ENCODE assay signal across 12 mouse cellular contexts in genomic region chr14:34599941-34600340, GRCm38 (mm10). TPM values are rescaled to one million over a fixed set of nuclear protein-coding genes. Genes with fewer than 3 reads are reported as not detected.
"Had no signal": no experiment of that assay in that cellular context is flagged by ENCODE, and none has a peak within 500 bp of the region (broad histone marks: within the 10 kb centered on the region; RNA-seq: fewer than 3 reads in every experiment).

Gene Opn4 (minus strand): TSS chr14:34600142.

- DNase-seq: kidney, adult 2 months; left cerebral cortex, postnatal 4 days; liver, postnatal 0 days; lung, embryonic 14.5 days; thymus, adult 2 months; thymus, postnatal 14 days; thymus, postnatal 4 days had no signal

RNA-seq across cellular contexts. Expression of gene Opn4, which starts in this region (rescaled TPM):
- total RNA-seq: layer of hippocampus, adult 18-20 months; layer of hippocampus, postnatal 14 days; left cerebral cortex, adult 8-10 months; left cerebral cortex, postnatal 14 days; left cerebral cortex, postnatal 4 days; megakaryocyte, adult 5-6 weeks had no signal
